Comparison of ENCODE assay signal across 18 mouse cellular contexts in genomic region chr8:86712594-86712993, GRCm38 (mm10). TPM values are rescaled to one million over a fixed set of nuclear protein-coding genes. Genes with fewer than 3 reads are reported as not detected.
DNase-seq lines count a peak whose midpoint lies in the region; ATAC-seq and TF ChIP-seq lines count a peak whose summit lies in the region.
"Had no signal": no experiment of that assay in that cellular context is flagged by ENCODE, and none has a peak within 500 bp of the region (broad histone marks: within the 10 kb centered on the region; RNA-seq: fewer than 3 reads in every experiment).

No protein-coding gene starts in this region.

- H3K9ac ChIP-seq in forebrain, embryonic 13.5 days = no peak overlapping the region
- H3K9ac ChIP-seq in forebrain, embryonic 12.5 days = no peak overlapping the region
- no peak overlapping the region for H3K9ac ChIP-seq in MEL (ENCODE audit: control insufficient read depth, low read depth, low read length, poor library complexity, severe bottlenecking)
- no peak overlapping the region for H3K9ac ChIP-seq in liver, embryonic 14.5 days (replicated peaks)
- H3K9ac ChIP-seq: embryonic facial prominence, embryonic 15.5 days; intestine, embryonic 15.5 days; kidney, embryonic 15.5 days; neural tube, embryonic 12.5 days had no signal

- H3K27ac ChIP-seq in forebrain, embryonic 13.5 days = peak overlapping the region; percentile 82
- H3K27ac ChIP-seq in forebrain, embryonic 12.5 days = no peak overlapping the region
- H3K27ac ChIP-seq in layer of hippocampus, adult 2 months = peak overlapping the region; percentile 91
- no peak overlapping the region for H3K27ac ChIP-seq in MEL (ENCODE audit: control insufficient read depth, low read depth, low read length)
- H3K27ac ChIP-seq in liver, embryonic 14.5 days = peak overlapping the region; percentile 15; the same call in 1 of the 2 replicates
- H3K27ac ChIP-seq: embryonic facial prominence, embryonic 15.5 days; intestine, embryonic 15.5 days; kidney, embryonic 15.5 days; neural tube, embryonic 12.5 days had no signal

- peaks cover 26% of the 10 kb centered on the region for H3K36me3 ChIP-seq in forebrain, embryonic 13.5 days (ENCODE audit: poor library complexity, severe bottlenecking)
- peaks cover 9% of the 10 kb centered on the region for H3K36me3 ChIP-seq in forebrain, embryonic 12.5 days (replicated peaks)
- H3K36me3 ChIP-seq in MEL (ENCODE audit: control insufficient read depth in 1 of 2, insufficient read depth in 2 of 2, low read length in 2 of 2) = peaks cover 4 to 19% of the 10 kb centered on the region in 2 experiments
- H3K36me3 ChIP-seq in liver, embryonic 14.5 days (replicated peaks; ENCODE audit: control insufficient read depth, insufficient read depth, low read depth) = peaks cover 9% of the 10 kb centered on the region

- TF ChIP-seq CTCF in layer of hippocampus, adult 2 months (conservative IDR thresholded peaks at IDR 0.05) = no peak
- no peak for TF ChIP-seq CTCF in MEL (IDR thresholded peaks at IDR 0.05 in 2 of 3, conservative IDR thresholded peaks at IDR 0.05 in 1 of 3; ENCODE audit: control insufficient read depth in 1 of 3, insufficient read depth in 1 of 3, low read depth in 2 of 3, low read length in 3 of 3, poor library complexity in 1 of 3, severe bottlenecking in 1 of 3)
- no peak for TF ChIP-seq CTCF in liver, embryonic 14.5 days (IDR thresholded peaks at IDR 0.05; ENCODE audit: low read depth)

- TF ChIP-seq POLR2A in MEL (IDR thresholded peaks at IDR 0.05; ENCODE audit: control insufficient read depth in 1 of 2, insufficient read depth in 1 of 2, low read depth in 1 of 2, low read length in 2 of 2, poor library complexity in 1 of 2) = no peak

- no peak overlapping the region for H3K4me2 ChIP-seq in forebrain, embryonic 13.5 days
- no peak overlapping the region for H3K4me2 ChIP-seq in forebrain, embryonic 12.5 days
- no peak overlapping the region for H3K4me2 ChIP-seq in liver, embryonic 14.5 days (ENCODE audit: low read depth)
- H3K4me2 ChIP-seq: embryonic facial prominence, embryonic 15.5 days; heart, embryonic 11.5 days; intestine, embryonic 15.5 days; kidney, embryonic 15.5 days; neural tube, embryonic 12.5 days had no signal

- H3K9me3 ChIP-seq in forebrain, embryonic 13.5 days (replicated peaks) = no peaks in the 10 kb centered on the region
- H3K9me3 ChIP-seq in forebrain, embryonic 12.5 days = no peaks in the 10 kb centered on the region
- H3K9me3 ChIP-seq in MEL (replicated peaks; ENCODE audit: insufficient read depth, low read length) = no peaks in the 10 kb centered on the region
- no peaks in the 10 kb centered on the region for H3K9me3 ChIP-seq in liver, embryonic 14.5 days (ENCODE audit: control insufficient read depth, low read length)
- H3K9me3 ChIP-seq: embryonic facial prominence, embryonic 15.5 days; G1E; intestine, embryonic 15.5 days; kidney, embryonic 15.5 days; neural tube, embryonic 12.5 days had no signal

- 93% methylated on average over 3 of the region's 3 CpGs for WGBS in forebrain, embryonic 13.5 days
- WGBS in forebrain, embryonic 12.5 days = 93% methylated on average over 3 of the region's 3 CpGs
- 56% methylated on average over 3 of the region's 3 CpGs for WGBS in liver, embryonic 14.5 days (ENCODE audit: insufficient replicate concordance)

- H3K79me2 ChIP-seq in MEL (ENCODE audit: control insufficient read depth, insufficient read depth, low read length, poor library complexity) = no peaks in the 10 kb centered on the region

- TF ChIP-seq EP300 in MEL (IDR thresholded peaks at IDR 0.05; ENCODE audit: low read depth in 1 of 2, low read length in 2 of 2) = peak; percentile 18 to 26; a peak in 1 of 4 replicates
- TF ChIP-seq EP300 in liver, embryonic 14.5 days (IDR thresholded peaks at IDR 0.05; ENCODE audit: low read depth) = peak; percentile 63

- no peak overlapping the region for H3K4me3 ChIP-seq in forebrain, embryonic 13.5 days
- no peak overlapping the region for H3K4me3 ChIP-seq in forebrain, embryonic 12.5 days (replicated peaks)
- no peak overlapping the region for H3K4me3 ChIP-seq in layer of hippocampus, adult 2 months
- H3K4me3 ChIP-seq in MEL (ENCODE audit: control insufficient read depth in 1 of 2, insufficient read depth in 1 of 2, low read depth in 2 of 2, low read length in 2 of 2) = no peak overlapping the region
- H3K4me3 ChIP-seq in liver, embryonic 14.5 days (ENCODE audit: insufficient read depth in 1 of 2, low read depth in 2 of 2, low read length in 2 of 2) = no peak overlapping the region
- H3K4me3 ChIP-seq: embryonic facial prominence, embryonic 15.5 days; intestine, embryonic 15.5 days; kidney, embryonic 15.5 days; neural tube, embryonic 12.5 days had no signal

- ATAC-seq in forebrain, embryonic 13.5 days = no peak
- no peak for ATAC-seq in forebrain, embryonic 12.5 days (ENCODE audit: low FRiP score)
- ATAC-seq in liver, embryonic 14.5 days (ENCODE audit: insufficient read depth) = peak; percentile 66
- ATAC-seq: CD4-positive, CD25-positive, alpha-beta regulatory T cell, adult 4 months; intestine, embryonic 15.5 days had no signal

- TF ChIP-seq RAD21 in MEL (IDR thresholded peaks at IDR 0.05; ENCODE audit: low read depth, low read length) = no peak

- DNase-seq in layer of hippocampus, adult 2 months (ENCODE audit: low spot score in 2 of 2) = no peak
- no peak for DNase-seq in layer of hippocampus, postnatal 36 days
- peak; percentile 33 for DNase-seq in MEL (ENCODE audit: low read depth, low spot score)
- peak in 1 of 3 experiments; percentile 18 for DNase-seq in liver, embryonic 14.5 days (ENCODE audit: low read depth in 3 of 3, low spot score in 3 of 3)
- no peak for DNase-seq in cerebellum, adult 8-10 months
- no peak for DNase-seq in gastrocnemius, postnatal 10 days
- DNase-seq: embryo, embryonic 11 days; gastrocnemius, postnatal 14 days; right cerebral cortex, postnatal 4 days had no signal

- H3K4me1 ChIP-seq in forebrain, embryonic 13.5 days = peaks cover 26% of the 10 kb centered on the region
- H3K4me1 ChIP-seq in forebrain, embryonic 12.5 days = peaks cover 19% of the 10 kb centered on the region
- peaks cover 9 to 17% of the 10 kb centered on the region in 2 experiments for H3K4me1 ChIP-seq in MEL (ENCODE audit: control insufficient read depth in 1 of 2, insufficient read depth in 2 of 2, low read length in 2 of 2)
- H3K4me1 ChIP-seq in liver, embryonic 14.5 days (replicated peaks; ENCODE audit: control insufficient read depth in 2 of 2, insufficient read depth in 2 of 2, low read length in 1 of 2) = peaks cover 19 to 28% of the 10 kb centered on the region in 2 experiments
- H3K4me1 ChIP-seq: embryonic facial prominence, embryonic 15.5 days; intestine, embryonic 15.5 days; kidney, embryonic 15.5 days had no signal

- no peaks in the 10 kb centered on the region for H3K27me3 ChIP-seq in forebrain, embryonic 13.5 days
- H3K27me3 ChIP-seq in forebrain, embryonic 12.5 days = no peaks in the 10 kb centered on the region
- H3K27me3 ChIP-seq in MEL (ENCODE audit: control insufficient read depth in 1 of 2, insufficient read depth in 2 of 2, low read length in 2 of 2) = no peaks in the 10 kb centered on the region
- H3K27me3 ChIP-seq in liver, embryonic 14.5 days (ENCODE audit: control insufficient read depth, insufficient read depth, low read length) = no peaks in the 10 kb centered on the region
- H3K27me3 ChIP-seq: embryonic facial prominence, embryonic 15.5 days; intestine, embryonic 15.5 days; kidney, embryonic 15.5 days; neural tube, embryonic 12.5 days had no signal

TF ChIP-seq in MEL, 35 proteins besides CTCF, POLR2A, EP300 and RAD21:
- TF ChIP-seq ELF1 (IDR thresholded peaks at IDR 0.05; ENCODE audit: low read depth, low read length) (no peak), GATA1 (IDR thresholded peaks at IDR 0.05; ENCODE audit: low read depth, low read length) (0 out of 2 replicates have a peak, but pooled peaks have one; percentile 8)

RNA-seq across cellular contexts. Expression of gene Gm10638, which starts 32.9 kb away (rescaled TPM):
- 5.7 and 7.9 TPM in 2 replicates for polyA plus RNA-seq in forebrain, embryonic 13.5 days (2015; fragmentation: Nextera tagmentation; extraction: Ambion mirVana)
- 9.1 and 10.1 TPM in 2 replicates for polyA plus RNA-seq in forebrain, embryonic 12.5 days (2016; fragmentation: Nextera tagmentation; extraction: Ambion mirVana)
- 1 to 10 TPM; 2.5 to 3.2 TPM for total RNA-seq in layer of hippocampus, adult 2 months (2021)
- 1 to 10 TPM; 2.9 to 3.9 TPM for total RNA-seq in layer of hippocampus, postnatal 36 days (2021)
- total RNA-seq in MEL (2012; rRNA removed) = 0.20 and 0.23 TPM in 2 replicates
- polyA plus RNA-seq in MEL (2012; ENCODE audit: insufficient read depth in 1 of 2, insufficient read length in 2 of 2, low read depth in 1 of 2, low replicate concordance in 2 of 2, missing spikeins in 1 of 2) = under 1 TPM in 1 of 2 experiments, not detected in 1; 0.52 TPM
- polyA plus RNA-seq in liver, embryonic 14.5 days (2012; rRNA removed) = 0.27 and 0.33 TPM in 2 replicates
- polyA plus RNA-seq in liver, embryonic 14.5 days (2014; fragmentation: Nextera tagmentation; extraction: Ambion mirVana) = 1.1 and 1.5 TPM in 2 replicates
- 1 to 10 TPM; 4.1 to 6.7 TPM for total RNA-seq in gastrocnemius, postnatal 10 days (2021)
- polyA plus RNA-seq: CD4-positive, CD25-positive, alpha-beta regulatory T cell, adult 4 months had no signal

RNA-seq across cellular contexts. Expression of gene Siah1a, which starts 33.1 kb away (rescaled TPM):
- polyA plus RNA-seq in forebrain, embryonic 13.5 days (2015; fragmentation: Nextera tagmentation; extraction: Ambion mirVana) = 87.9 and 89.6 TPM in 2 replicates
- 92.0 and 95.3 TPM in 2 replicates for polyA plus RNA-seq in forebrain, embryonic 12.5 days (2016; fragmentation: Nextera tagmentation; extraction: Ambion mirVana)
- 10 to 100 TPM; 31.8 to 35.8 TPM for total RNA-seq in layer of hippocampus, adult 2 months (2021)
- 10 to 100 TPM; 31.6 to 34.0 TPM for total RNA-seq in layer of hippocampus, postnatal 36 days (2021)
- total RNA-seq in MEL (2012; rRNA removed) = 8.3 and 8.9 TPM in 2 replicates
- polyA plus RNA-seq in MEL (2012; ENCODE audit: insufficient read depth in 1 of 2, insufficient read length in 2 of 2, low read depth in 1 of 2, low replicate concordance in 2 of 2, missing spikeins in 1 of 2) = 10 to 100 TPM in 1 of 2 experiments, not detected in 1; 12.2 TPM
- 8.7 and 9.5 TPM in 2 replicates for polyA plus RNA-seq in liver, embryonic 14.5 days (2012; rRNA removed)
- polyA plus RNA-seq in liver, embryonic 14.5 days (2014; fragmentation: Nextera tagmentation; extraction: Ambion mirVana) = 14.0 and 16.0 TPM in 2 replicates
- total RNA-seq in gastrocnemius, postnatal 10 days (2021) = 10 to 100 TPM; 14.5 to 17.1 TPM

Comparison
In these comparisons a context has a peak if more than half of its experiments do, and no peak if none do; other contexts are left out.
1. H3K27ac ChIP-seq: peak in forebrain, embryonic 13.5 days (single experiment), layer of hippocampus, adult 2 months (single experiment) and liver, embryonic 14.5 days (single experiment); none in forebrain, embryonic 12.5 days (single experiment) and MEL (single experiment).